Mouse (Mus musculus): Measurements from ENCODE around the gene Gm28038.

Gm28038 gene

DNA sequence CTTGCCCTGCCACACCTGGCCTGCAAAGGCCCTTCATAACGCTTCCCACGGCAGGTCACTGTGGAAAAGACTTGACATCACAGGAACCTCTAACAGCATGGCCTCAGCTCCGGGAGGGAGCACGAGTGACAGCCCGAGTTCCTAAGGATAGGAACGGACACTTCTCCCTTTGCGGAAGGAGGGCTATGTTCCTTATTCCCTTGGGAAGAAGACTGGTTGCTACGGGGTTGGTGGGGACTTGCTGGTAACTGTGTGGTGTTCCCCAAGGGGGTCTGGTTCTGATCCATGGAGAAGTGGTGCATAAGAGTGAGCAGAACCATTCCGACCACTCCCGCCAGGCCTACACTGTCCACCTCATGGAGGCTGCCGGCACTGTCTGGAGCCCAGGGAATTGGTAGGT lies at the start of gene Gm28038:
Gene Gm28038 (plus strand): TSS at position 301 of the 400 bp plus-strand sequence.
- no peak for DNase-seq (ENCODE audit: low read depth, low spot score)

DNA sequence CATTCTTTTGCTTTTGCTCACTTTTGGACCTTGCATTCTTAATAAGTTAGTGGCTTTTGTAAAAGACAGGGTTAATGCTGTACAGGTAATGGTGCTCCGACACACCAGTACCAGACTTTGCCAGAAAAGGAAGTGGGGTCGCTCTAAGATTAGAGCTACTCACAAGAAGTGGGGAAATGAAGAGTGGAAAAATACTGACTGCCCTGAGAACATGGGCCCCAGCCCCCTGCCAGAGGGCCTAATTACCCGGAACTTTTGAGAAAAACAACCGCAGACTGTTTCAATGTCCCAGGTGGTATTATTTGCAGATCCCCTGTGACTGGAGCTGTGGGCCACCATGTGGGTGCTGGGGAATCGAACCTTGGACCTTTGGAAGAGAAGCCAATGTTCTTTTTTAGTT lies 45.2 kb upstream of the Gm28038 start:
- DNase-seq (ENCODE audit: low read depth, low spot score): no peak

DNA sequence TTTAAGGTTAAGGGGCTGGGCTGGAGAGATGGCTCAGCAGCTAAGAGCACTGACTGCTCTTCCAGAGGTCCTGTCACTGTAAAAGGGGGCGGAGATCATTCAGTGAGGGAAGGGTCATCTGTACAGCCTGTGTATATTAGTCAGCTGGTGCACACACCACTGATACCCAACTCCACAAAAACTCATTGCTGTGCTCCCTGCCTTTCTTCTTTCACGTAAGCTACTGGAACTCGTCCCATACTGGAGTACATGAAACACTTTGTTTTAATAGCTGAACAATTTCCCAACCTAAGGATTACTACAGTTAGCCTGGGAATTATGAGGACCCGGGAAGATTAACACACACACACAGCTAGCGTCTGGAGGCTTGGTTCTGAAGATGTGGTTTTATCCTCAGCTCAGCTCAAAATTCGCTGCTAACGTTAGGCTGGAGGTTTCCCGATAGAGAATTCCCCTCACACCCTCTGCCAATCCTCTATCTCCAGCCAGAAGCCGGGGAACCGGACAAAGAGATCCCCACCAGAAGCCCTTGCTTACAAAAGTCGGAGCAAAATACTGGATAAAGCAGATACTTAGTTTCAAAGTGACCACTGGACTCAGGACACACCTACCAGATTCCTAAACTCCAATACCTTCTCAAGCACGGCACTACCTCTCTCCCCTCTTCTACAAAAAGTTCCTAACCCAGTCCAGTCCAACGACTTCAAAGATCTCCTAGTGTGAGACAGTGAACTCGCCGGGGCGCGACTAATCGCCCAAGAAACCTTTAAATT lies 44.2 kb upstream of the Gm28038 start:
- no peak for DNase-seq (ENCODE audit: low read depth, low spot score)

DNA sequence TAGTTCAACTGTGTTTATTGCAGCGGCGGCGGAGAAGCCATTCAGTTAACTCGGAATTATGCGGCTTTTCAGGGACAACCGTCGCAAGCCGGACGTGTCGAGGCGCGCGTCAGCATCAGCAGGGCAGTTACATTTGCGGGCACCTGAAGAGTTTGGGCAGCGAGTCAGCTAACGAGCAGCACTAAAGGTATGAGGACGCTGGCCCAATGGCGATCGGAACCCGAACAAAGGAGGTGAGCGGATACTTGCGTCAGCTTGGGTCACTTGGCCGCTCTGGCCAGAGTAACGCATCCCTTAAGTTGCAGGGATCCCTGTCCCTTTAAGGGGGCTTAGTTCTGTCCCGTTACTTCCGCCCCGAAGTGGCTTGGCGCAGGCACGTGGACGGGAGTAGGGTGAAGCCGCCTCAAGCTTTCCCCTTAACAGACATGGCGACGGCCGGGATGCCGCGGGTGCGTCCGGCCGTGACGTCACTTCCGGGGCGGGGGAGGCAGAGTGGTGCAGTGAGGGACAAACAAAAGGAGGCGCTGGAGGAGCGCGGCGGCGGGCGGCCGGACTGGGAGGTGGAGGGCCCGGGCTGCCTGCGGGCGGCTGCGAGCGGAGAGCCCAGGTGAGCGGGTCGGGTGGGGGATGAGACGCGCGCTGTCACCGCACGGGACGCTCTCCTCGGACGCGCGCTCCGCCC lies 43.5 kb upstream of the Gm28038 start, which contains the start of gene Lrrc8a:
Gene Lrrc8a (plus strand): TSS at position 517 of the 682 bp plus-strand sequence.
- DNase-seq (ENCODE audit: low read depth, low spot score): peak; percentile 98

DNA sequence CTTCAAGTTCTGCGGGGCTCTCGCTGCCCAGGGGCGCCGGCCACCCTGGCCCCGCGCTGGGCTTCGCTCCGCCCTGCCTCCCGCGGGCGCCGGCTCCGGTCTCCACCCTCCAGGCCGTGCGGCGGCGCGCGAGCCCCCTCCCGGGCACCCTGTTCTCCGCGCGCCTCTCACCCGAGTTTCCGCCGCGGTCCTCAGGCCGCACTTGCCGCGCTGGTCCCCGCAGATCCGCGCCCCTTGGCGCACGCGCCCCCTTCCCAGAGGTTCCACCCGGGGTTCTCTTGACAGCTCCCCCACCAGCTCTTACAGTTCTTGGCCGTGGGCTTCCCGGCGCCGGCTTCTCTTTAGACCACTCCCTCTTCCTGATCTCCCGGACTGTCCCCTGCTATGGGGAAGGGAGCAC lies 43.0 kb upstream of the Gm28038 start:
- DNase-seq (ENCODE audit: low read depth, low spot score): peak; percentile 82

DNA sequence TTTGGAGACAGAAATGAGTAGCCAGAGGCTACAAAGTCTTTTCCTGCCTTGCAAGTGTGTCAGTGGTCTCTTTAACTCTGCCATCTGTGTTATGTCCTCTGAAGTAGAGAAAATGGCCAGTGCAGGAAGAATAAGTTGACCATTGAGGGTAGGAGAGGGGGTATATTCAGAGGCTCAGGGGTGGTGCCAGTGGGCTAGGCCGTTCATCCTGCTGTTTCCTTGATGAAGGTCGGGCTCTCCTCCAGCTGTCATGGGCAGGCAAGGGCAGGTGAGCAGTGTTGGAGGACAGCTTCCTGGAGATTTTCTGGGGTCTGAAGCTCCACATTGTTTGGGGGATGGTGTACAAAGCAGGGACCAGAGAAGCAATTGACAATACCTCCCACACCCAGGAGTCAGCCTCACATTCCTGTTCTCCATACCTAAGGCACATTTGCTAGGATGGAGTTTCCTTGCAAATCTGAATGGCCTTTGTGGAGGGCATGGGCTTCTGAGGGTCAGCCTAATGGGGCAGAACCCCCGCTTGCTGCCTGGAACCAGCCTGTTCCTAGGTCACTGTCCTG lies 41.9 kb upstream of the Gm28038 start:
- no peak for DNase-seq (ENCODE audit: low read depth, low spot score)

DNA sequence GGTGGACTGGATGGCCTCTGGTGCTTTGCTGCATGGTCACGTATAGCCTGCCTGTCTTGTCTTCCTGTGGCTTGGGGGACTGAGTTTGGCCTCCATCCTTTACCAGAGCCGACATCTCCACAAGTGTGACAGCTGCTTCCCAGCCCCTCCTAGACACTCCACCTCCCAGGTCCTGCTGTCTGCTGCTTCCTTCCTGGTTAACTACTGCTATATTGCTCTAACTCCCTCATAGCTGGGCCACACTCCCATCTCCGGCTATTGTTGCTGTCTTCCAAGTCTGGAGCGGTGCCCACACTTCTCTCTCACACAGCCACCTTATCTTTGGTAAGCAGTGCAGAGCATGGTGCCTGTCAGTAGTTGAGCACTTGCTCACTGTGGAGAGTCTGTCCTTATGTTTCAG lies 41.1 kb upstream of the Gm28038 start:
- no peak for DNase-seq (ENCODE audit: low read depth, low spot score)

DNA sequence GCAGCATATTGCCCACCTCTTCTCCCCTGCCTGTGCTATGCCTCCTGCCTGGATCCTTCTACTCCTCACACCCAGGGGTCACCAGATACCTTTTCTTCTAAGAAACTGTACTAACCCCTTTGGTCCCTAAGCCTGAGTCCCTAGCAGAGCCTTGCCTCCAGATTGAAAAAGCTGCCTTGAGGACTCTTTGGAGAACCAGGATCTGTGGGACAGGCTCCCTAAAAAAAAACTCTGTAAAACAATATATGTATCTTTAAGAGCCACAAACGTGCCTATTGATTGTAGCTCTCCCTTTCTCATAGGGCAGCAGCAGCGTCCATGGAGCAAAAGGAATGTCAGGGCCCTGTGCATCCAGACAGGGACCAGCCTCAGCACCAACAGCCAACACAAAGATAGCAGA lies 40.6 kb upstream of the Gm28038 start, which contains the start of gene Gm28035:
Gene Gm28035 (plus strand): TSS at position 301 of the 400 bp plus-strand sequence.
- DNase-seq (ENCODE audit: low read depth, low spot score): no peak

DNA sequence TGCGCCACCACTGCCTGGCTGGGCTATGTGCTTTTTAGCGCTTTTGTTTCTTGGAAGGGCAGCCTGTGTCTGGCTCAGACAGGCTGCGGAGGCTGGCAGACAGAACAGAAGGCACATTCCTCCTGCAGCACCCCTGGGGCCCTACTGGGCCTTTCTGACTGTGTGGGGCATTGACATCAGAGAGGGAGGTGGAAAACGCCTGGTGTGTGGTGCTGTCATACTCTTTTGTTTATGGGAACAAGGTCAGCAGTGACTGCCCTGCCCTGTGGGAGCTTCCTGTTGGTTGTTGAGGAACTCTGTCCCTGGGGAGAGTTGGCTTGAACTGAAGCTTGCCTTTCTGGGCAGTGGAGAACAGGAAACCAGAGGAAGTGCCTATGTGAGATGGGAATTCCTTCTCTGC lies 38.3 kb upstream of the Gm28038 start:
- peak; percentile 95 for DNase-seq (ENCODE audit: low read depth, low spot score)

DNA sequence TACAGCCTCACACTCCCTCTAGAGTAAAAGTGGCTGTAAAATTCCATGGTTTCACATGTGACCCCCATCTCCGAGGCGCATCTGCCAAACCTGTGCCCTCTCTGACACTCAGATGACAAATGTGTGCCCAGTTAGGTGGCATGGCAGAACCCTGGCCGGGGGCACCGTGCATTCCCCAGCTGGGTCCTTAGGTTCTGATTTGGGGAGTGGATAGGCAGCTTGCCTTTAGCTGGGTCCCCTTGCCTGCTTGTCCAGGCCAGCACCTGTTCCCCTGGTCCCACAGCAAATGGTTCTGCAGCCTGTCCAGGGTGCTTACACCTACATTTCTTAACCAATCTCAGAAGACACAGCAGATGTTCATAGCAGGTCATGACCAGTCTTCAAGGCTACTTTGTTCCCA lies 37.5 kb upstream of the Gm28038 start:
- DNase-seq (ENCODE audit: low read depth, low spot score): no peak

DNA sequence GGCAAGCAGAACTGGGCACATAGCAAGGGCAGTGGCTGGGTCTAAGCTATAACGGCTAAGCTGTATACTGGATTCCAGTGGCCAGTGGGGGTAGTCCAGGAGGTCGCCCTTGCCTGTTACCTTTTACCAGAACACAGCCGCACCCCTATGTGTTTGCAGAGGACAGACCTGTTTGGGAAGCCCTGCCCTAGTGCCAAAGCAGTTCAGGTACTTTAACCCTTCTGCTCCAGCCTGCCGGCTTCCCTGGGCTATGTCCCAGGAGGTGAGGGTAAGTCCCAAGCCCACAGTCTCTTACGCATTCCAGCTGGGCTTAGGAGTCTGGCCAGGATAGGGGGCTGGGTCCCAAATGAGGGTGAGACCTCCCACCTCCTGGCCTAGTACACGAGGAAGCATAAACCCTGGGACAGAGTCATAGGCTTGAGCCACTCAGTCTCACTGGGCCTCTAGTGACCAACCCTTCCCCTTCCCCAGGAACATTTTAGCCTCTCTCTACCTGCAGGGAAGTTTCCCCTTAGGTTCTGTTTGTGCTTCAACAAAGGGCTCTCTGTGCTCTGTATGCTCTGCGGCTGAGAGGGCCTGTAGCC lies 36.2 kb upstream of the Gm28038 start:
- DNase-seq (ENCODE audit: low read depth, low spot score): no peak

DNA sequence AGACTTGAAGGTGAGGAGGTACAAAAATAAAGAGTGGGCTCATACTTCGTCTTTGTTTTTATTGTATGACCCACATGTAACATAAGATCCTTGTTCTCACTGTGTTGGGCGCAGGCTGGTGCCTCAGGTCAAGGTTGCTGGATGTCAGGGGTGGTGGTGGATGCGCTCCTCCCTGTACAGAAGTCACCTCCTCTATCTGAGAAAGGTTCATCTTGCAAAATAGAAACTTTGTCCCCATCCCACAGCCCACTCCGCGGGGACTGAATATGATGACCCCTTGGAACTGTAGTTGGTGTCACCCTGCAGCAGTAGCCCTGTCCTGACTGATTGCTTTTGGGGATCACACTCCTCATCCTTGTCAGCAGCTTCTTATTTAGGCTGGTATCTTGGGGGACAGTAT lies 33.8 kb upstream of the Gm28038 start:
- DNase-seq (ENCODE audit: low read depth, low spot score): no peak

DNA sequence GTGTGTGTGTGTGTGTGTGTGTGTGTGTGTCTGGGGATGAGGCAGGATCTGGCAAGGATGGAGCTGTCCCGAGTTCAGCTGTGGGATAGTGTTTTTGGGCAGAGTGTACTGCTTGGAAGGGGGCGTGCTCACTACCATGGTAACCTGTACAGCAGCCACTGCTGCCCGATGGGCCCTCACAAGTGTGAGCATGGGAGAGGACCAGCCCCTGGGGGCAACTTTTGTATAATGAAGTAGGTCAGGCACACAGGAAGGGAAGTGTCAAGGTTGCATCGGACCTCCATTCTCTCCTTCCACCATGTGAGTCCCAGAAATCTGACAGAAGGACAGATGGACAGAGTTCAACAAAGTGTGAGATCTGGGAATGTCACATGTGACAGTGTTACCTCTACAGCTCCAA lies 33.2 kb upstream of the Gm28038 start:
- no peak for DNase-seq (ENCODE audit: low read depth, low spot score)

DNA sequence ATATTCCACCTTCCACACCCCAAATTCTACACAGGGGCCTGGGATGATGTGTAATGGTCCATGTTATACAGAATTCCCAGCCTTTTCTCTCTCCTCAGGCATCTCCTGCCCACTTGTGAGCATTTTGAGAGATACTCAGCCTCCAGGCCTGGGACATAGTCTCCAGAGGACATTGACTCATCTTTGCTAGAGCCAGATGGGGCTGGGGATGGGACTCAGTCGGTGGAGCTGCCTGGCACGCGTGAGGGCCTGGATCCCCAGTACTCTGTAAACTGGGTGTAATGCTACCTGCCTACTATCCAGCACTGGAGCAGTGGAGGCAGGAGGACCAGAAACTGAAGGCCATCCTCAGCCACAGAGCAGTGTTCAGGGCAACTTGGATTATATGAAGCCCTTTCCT lies 31.7 kb upstream of the Gm28038 start:
- DNase-seq (ENCODE audit: low read depth, low spot score): no peak

DNA sequence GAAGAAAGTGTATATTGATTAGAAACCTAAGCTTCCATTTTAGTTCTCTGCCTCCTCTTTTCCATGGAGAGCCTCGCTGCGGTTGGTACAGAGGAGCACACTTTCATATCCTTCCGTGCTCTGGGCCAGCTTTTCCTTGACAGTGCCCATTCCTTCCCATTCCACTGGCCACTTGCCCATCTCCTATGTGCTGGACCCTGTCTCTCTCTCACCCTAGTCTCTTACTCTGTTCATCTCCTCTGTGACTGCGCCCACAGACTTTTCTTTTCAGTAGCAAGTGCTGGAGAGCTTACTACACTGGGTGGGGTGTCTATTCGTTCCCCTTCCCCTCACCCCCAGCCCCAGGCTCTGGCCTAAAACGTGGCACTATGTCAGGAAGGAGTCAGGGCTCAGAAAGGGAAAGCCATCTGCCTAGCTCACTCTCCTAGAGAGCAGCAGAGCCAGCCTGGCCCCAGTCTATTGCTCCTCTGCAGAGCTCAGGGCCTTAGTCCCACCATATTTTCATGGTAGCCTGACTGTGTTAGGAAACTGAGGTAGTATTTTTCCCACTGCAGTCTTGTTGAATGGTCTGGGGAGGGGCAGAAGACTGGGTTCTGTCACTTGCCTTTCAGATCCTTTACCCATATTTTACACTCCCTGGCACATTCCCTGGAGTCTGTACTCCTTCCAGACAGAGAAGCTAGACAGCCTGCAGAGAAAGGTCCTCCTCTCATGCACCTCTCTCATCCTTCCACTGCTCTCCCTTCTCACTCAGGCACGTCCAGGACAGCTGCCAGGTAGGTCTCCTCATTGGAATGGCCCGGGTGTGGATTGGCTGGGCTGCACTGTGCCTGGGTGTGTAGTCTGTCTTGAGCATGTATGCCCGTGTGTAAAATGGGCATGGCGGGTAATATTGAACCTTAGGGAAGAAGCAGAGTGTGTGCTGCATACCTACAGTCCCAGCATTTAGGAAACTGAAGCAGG lies 30.4 kb upstream of the Gm28038 start:
- DNase-seq (ENCODE audit: low read depth, low spot score): no peak

DNA sequence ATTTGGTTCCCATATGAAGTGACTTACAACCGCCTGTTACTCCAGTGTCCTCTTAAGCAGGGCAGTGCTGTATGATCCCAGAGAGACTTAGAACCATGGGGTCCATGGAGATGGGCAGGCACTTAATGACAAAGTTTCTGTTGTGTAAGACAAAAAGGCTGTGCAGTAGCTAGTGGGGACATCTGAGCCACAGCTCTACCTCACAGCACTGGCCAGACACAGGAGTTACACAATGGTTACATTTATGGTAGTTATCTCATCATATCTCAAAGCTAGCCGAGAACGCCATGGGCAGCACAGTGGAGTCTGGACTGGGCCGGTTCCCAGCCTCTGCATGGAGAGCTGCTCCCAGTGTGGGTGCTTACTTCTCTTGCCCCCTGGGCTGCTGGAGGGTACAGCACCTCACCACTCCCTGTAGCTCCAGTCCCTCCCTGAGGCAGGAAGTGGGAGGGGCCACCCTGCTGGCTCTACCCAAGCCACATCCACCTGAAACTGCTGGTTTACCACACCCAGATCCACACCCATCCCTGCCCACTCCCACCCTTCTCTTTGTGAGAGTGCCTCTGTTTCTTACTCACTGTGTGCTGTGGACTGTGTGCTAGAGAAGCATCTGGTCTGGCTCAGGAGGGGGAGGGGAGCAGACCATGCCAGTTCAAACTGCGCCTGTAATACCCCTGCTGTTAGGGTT lies 29.3 kb upstream of the Gm28038 start:
- peak; percentile 87 for DNase-seq (ENCODE audit: low read depth, low spot score)

DNA sequence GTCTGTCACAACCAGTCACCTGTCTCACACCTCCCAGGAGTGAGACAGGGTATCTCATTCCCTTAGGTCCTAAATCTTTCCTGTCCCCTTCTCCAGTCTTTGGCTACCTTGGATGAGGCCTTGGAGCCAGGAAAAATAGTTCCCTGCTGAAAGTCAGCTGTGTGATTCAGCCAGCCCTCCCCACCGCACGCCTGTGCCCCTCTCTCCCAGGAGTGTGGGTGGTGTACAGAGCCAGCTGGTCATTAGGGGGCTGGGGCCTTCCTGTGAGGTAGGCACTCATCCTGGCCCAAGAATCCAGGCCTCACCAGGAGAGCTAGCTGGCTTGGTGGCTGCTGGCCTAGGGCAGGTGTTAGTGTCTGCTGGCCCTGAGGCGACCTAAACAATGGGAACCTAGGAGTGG lies 28.3 kb upstream of the Gm28038 start:
- no peak for DNase-seq (ENCODE audit: low read depth, low spot score)

DNA sequence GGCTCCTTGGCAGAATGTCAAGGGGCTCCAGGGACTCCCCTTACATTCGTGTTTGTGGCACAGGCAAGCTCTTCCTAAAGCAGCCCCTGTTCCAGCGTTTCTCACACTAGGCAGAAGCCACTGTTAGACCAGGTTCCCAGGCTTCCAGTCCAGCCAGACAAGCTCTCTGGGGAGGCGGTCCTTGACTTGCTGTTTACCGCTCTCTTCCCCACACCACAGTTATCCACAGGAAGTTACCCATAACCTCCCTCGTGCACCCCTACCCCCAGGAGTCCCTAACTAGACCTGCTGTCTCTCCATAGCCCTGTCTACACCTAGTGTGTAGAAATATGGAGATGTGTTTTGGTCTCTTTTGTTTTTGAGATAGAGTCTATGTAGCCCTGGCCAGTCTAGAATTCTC lies 27.0 kb upstream of the Gm28038 start:
- no peak for DNase-seq (ENCODE audit: low read depth, low spot score)

DNA sequence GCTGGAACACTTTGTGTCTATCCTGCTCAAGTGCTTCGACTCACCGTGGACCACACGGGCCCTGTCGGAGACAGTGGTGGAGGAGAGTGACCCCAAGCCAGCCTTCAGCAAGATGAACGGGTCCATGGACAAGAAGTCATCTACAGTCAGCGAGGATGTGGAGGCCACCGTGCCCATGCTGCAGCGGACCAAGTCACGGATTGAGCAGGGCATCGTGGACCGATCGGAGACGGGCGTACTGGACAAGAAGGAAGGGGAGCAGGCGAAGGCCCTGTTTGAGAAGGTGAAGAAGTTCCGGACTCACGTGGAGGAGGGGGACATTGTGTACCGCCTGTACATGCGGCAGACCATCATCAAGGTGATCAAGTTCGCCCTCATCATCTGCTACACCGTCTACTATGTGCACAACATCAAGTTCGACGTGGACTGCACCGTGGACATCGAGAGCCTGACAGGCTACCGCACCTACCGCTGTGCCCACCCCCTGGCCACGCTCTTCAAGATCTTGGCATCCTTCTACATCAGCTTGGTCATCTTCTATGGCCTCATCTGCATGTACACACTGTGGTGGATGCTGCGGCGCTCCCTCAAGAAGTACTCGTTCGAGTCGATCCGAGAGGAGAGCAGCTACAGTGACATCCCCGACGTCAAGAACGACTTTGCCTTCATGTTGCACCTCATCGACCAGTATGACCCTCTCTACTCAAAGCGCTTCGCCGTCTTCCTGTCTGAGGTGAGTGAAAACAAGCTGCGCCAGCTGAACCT lies 25.0 kb upstream of the Gm28038 start:
- no peak for DNase-seq (ENCODE audit: low read depth, low spot score)

Data from R1 (cell line).